Mouse (Mus musculus): ENCODE data around the gene Mad1l1.

DNA sequence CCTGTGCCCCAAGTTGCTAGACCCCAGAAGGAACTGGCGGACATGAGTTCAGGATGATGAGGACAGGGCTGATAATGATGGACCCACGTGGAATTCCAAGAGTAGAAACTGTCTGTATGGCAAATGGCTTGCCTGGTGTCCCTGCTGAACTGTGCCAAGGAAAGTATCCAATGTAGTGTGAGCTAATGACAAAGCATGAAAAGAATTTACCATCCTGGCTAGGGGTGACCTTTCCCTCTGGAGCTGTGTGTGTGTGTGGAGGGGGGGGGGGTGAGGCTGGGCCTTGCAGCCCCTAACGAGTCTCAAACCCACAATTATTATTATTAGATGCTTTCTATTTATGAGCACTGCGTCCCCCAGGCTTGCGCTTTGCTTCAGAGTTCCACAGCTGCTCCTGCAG lies 307.7 kb downstream of the Mad1l1 start:
- TF ChIP-seq POLR2A (IDR thresholded peaks at IDR 0.05; ENCODE audit: insufficient read depth, low read depth, low read length) = no peak
- TF ChIP-seq CTCF (IDR thresholded peaks at IDR 0.05; ENCODE audit: insufficient read depth, low read depth, low read length) = no peak
